Mouse (Mus musculus): ENCODE data around the gene Aifm2. TPM values are rescaled to one million over a fixed set of nuclear protein-coding genes. Genes with fewer than 3 reads are reported as not detected.

Aifm2 gene
- total and polyA plus RNA-seq, 3 experiments, result 24.6 to 32.9 (median 28.9) TPM

GRCm38 (mm10) chr10:61720331-61720730, 5.3 kb downstream of the Aifm2 start:
- intact Hi-C loops (cut with DNase I), result no loop called here
- no peak overlapping the region for H3K27ac ChIP-seq
- H3K79me2 ChIP-seq (replicated peaks; ENCODE audit: control insufficient read depth, insufficient read depth, low read length), result no peaks in the 10 kb centered on the region
- H3K27me3 ChIP-seq (ENCODE audit: control insufficient read depth, insufficient read depth, low read length), result no peaks in the 10 kb centered on the region
- DNase-seq, result no peak
- no peak overlapping the region for H3K4me3 ChIP-seq
- H3K4me1 ChIP-seq (ENCODE audit: control insufficient read depth, insufficient read depth, low read length), result peaks cover 4% of the 10 kb centered on the region
- 75% methylated on average over 7 of the region's 7 CpGs for WGBS
- TF ChIP-seq EP300 (IDR thresholded peaks at IDR 0.05; ENCODE audit: insufficient read depth, low read depth, low read length) (no peak), CTCF (IDR thresholded peaks at IDR 0.05) (no peak), POLR2A (IDR thresholded peaks at IDR 0.05; ENCODE audit: insufficient read depth, low read depth, low read length) (no peak)
- no peak overlapping the region for H3K9ac ChIP-seq (ENCODE audit: low read depth, low read length)
- no peaks in the 10 kb centered on the region for H3K36me3 ChIP-seq (ENCODE audit: control insufficient read depth, insufficient read depth, low read length)

- H3K27ac ChIP-seq, result no peak overlapping the region
- no peaks in the 10 kb centered on the region for H3K27me3 ChIP-seq (ENCODE audit: control insufficient read depth, insufficient read depth, low read length)
- H3K9ac ChIP-seq (ENCODE audit: low read depth, low read length), result no peak overlapping the region
- intact Hi-C loops (cut with DNase I), result no loop called here
- no peak overlapping the region for H3K4me3 ChIP-seq
- no peaks in the 10 kb centered on the region for H3K36me3 ChIP-seq (ENCODE audit: control insufficient read depth, insufficient read depth, low read length)
- no peak for DNase-seq
- no peaks in the 10 kb centered on the region for H3K79me2 ChIP-seq (replicated peaks; ENCODE audit: control insufficient read depth, insufficient read depth, low read length)
- H3K4me1 ChIP-seq (ENCODE audit: control insufficient read depth, insufficient read depth, low read length), result 0 out of 2 replicates have a peak, but pooled peaks cover 1% of the 10 kb centered on the region
- no peak for TF ChIP-seq POLR2A (IDR thresholded peaks at IDR 0.05; ENCODE audit: insufficient read depth, low read depth, low read length)
- TF ChIP-seq CTCF (IDR thresholded peaks at IDR 0.05), result no peak
- no peak for TF ChIP-seq EP300 (IDR thresholded peaks at IDR 0.05; ENCODE audit: insufficient read depth, low read depth, low read length)
- WGBS, result 81% methylated on average over 3 of the region's 3 CpGs
Measured at GRCm38 (mm10) chr10:61722215-61722614, 7.2 kb downstream of the Aifm2 start.

- H3K79me2 ChIP-seq (replicated peaks; ENCODE audit: control insufficient read depth, insufficient read depth, low read length), result no peaks in the 10 kb centered on the region
- no peak overlapping the region for H3K27ac ChIP-seq
- intact Hi-C loops (cut with DNase I), result no loop called here
- H3K36me3 ChIP-seq (ENCODE audit: control insufficient read depth, insufficient read depth, low read length), result no peaks in the 10 kb centered on the region
- peak in 1 of 2 experiments; percentile 16 for DNase-seq
- no peak overlapping the region for H3K9ac ChIP-seq (ENCODE audit: low read depth, low read length)
- no peak overlapping the region for H3K4me3 ChIP-seq
- 40% methylated on average over 6 of the region's 6 CpGs for WGBS
- H3K27me3 ChIP-seq (ENCODE audit: control insufficient read depth, insufficient read depth, low read length), result no peaks in the 10 kb centered on the region
- H3K4me1 ChIP-seq (ENCODE audit: control insufficient read depth, insufficient read depth, low read length), result 0 out of 2 replicates have a peak, but pooled peaks cover 1% of the 10 kb centered on the region
- TF ChIP-seq CTCF (IDR thresholded peaks at IDR 0.05) (no peak), POLR2A (IDR thresholded peaks at IDR 0.05; ENCODE audit: insufficient read depth, low read depth, low read length) (no peak), EP300 (IDR thresholded peaks at IDR 0.05; ENCODE audit: insufficient read depth, low read depth, low read length) (no peak)
Measured at GRCm38 (mm10) chr10:61723271-61723670, 8.2 kb downstream of the Aifm2 start.

GRCm38 (mm10) chr10:61729181-61729580, 14.1 kb downstream of the Aifm2 start:
- no peak overlapping the region for H3K4me3 ChIP-seq
- intact Hi-C loops (cut with DNase I), result no loop called here
- no peaks in the 10 kb centered on the region for H3K4me1 ChIP-seq (ENCODE audit: control insufficient read depth, insufficient read depth, low read length)
- H3K27me3 ChIP-seq (ENCODE audit: control insufficient read depth, insufficient read depth, low read length), result no peaks in the 10 kb centered on the region
- TF ChIP-seq CTCF (IDR thresholded peaks at IDR 0.05), result no peak
- no peak for TF ChIP-seq POLR2A (IDR thresholded peaks at IDR 0.05; ENCODE audit: insufficient read depth, low read depth, low read length)
- TF ChIP-seq EP300 (IDR thresholded peaks at IDR 0.05; ENCODE audit: insufficient read depth, low read depth, low read length), result no peak
- H3K27ac ChIP-seq, result no peak overlapping the region
- no peaks in the 10 kb centered on the region for H3K79me2 ChIP-seq (replicated peaks; ENCODE audit: control insufficient read depth, insufficient read depth, low read length)
- no peak overlapping the region for H3K9ac ChIP-seq (ENCODE audit: low read depth, low read length)
- 88% methylated on average over 11 of the region's 11 CpGs for WGBS
- no peaks in the 10 kb centered on the region for H3K36me3 ChIP-seq (ENCODE audit: control insufficient read depth, insufficient read depth, low read length)
- DNase-seq, result no peak

DNA sequence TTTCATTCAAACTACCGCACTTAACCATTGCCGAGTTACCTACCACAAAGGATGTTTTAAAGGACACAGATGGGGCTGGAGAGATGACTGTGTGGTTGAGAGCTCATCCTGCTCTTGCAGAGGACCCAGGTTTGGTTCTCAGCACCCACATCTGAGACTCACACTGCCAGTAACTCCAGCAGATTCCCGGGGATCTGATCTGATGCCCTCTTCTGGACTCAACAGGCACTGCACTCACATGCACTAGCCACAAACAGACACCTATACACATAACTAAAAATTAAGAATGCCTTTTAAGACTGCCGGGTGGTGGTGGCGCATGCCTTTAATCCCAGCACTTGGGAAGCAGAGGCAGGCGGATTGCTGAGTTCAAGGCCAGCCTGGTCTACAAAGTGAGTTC, 15.1 kb downstream of the Aifm2 start:
- intact Hi-C loops (cut with DNase I), result no loop called here
- 95% methylated on average over 6 of the region's 6 CpGs for WGBS

DNA sequence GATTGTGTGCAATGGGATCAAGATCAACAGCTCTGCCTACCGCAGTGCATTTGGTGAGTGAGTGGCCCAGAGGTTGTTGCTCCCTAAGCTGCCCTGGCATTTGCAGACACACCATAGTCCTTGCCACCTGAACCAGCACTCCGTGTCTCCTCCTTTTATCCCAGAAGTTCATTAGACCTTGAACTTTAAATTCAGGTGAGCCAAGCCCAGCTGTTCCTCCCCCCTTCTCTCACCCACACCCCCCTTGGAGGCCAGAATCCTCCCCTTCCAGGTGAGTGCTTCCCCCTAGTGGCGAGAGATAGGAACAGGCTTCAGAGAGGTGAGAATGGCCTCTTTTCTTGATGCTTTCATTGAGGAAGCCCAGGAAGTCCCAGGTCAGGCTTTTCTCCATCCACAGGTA, 19.3 kb downstream of the Aifm2 start:
- DNase-seq, result no peak

More for the DNA sequence above, 15.1 kb downstream of the Aifm2 start:
- no peaks in the 10 kb centered on the region for H3K27me3 ChIP-seq (ENCODE audit: control insufficient read depth, insufficient read depth, low read length)
- no peak overlapping the region for H3K9ac ChIP-seq (ENCODE audit: low read depth, low read length)
- TF ChIP-seq CTCF (IDR thresholded peaks at IDR 0.05) (no peak), POLR2A (IDR thresholded peaks at IDR 0.05; ENCODE audit: insufficient read depth, low read depth, low read length) (no peak), EP300 (IDR thresholded peaks at IDR 0.05; ENCODE audit: insufficient read depth, low read depth, low read length) (no peak)
- H3K4me3 ChIP-seq, result no peak overlapping the region
- no peaks in the 10 kb centered on the region for H3K4me1 ChIP-seq (ENCODE audit: control insufficient read depth, insufficient read depth, low read length)
- no peaks in the 10 kb centered on the region for H3K36me3 ChIP-seq (ENCODE audit: control insufficient read depth, insufficient read depth, low read length)
- no peaks in the 10 kb centered on the region for H3K79me2 ChIP-seq (replicated peaks; ENCODE audit: control insufficient read depth, insufficient read depth, low read length)
- no peak for DNase-seq
- H3K27ac ChIP-seq, result no peak overlapping the region

More for the DNA sequence above, 19.3 kb downstream of the Aifm2 start:
- intact Hi-C loops (cut with DNase I), result loop anchor here (2.0 kb wide), 1 partner anchor 40 kb away; the partner anchor contains the start of gene Tysnd1
- Histone ChIP-seq H3K27me3 (ENCODE audit: control insufficient read depth, insufficient read depth, low read length) (no peaks in the 10 kb centered on the region), H3K36me3 (ENCODE audit: control insufficient read depth, insufficient read depth, low read length) (no peaks in the 10 kb centered on the region), H3K27ac (no peak overlapping the region), H3K4me3 (no peak overlapping the region), H3K79me2 (replicated peaks; ENCODE audit: control insufficient read depth, insufficient read depth, low read length) (no peaks in the 10 kb centered on the region), H3K9ac (ENCODE audit: low read depth, low read length) (no peak overlapping the region), H3K4me1 (ENCODE audit: control insufficient read depth, insufficient read depth, low read length) (no peaks in the 10 kb centered on the region)
- 57% methylated on average over 3 of the region's 3 CpGs for WGBS
- TF ChIP-seq EP300 (IDR thresholded peaks at IDR 0.05; ENCODE audit: insufficient read depth, low read depth, low read length) (no peak), CTCF (IDR thresholded peaks at IDR 0.05) (peak; percentile 82)
